Mouse (Mus musculus) gastrocnemius, postnatal 4 days (tissue): Measurements from ENCODE around the gene Ccdc151. TPM values are rescaled to one million over a fixed set of nuclear protein-coding genes. Genes with fewer than 3 reads are reported as not detected.

Source experiments
- DNase-seq, 2 experiments: peaks; one replicate each; pipeline ENCODE4 v3.0.0; 2021 to 2022; ENCODE audit warnings: low spot score in 2 of 2, mixed read lengths in 2 of 2
- long read RNA-seq, 2 experiments: library from polyadenylated mRNA; stranded (forward); transcript quantifications; one replicate each; pipeline ENCODE4 v2.0.0; 2021
- total RNA-seq, 2 experiments: library from RNA; stranded (reverse); gene quantifications; 2 replicates each; pipeline ENCODE4 v1.2.3; 2021

Gene Ccdc151
- under 1 TPM in 1 of 2 experiments, not detected in 1; 0.23 TPM for total RNA-seq
- long read RNA-seq, experiment 1, result 0 reads
- long read RNA-seq, experiment 2, result 0 reads

DNA sequence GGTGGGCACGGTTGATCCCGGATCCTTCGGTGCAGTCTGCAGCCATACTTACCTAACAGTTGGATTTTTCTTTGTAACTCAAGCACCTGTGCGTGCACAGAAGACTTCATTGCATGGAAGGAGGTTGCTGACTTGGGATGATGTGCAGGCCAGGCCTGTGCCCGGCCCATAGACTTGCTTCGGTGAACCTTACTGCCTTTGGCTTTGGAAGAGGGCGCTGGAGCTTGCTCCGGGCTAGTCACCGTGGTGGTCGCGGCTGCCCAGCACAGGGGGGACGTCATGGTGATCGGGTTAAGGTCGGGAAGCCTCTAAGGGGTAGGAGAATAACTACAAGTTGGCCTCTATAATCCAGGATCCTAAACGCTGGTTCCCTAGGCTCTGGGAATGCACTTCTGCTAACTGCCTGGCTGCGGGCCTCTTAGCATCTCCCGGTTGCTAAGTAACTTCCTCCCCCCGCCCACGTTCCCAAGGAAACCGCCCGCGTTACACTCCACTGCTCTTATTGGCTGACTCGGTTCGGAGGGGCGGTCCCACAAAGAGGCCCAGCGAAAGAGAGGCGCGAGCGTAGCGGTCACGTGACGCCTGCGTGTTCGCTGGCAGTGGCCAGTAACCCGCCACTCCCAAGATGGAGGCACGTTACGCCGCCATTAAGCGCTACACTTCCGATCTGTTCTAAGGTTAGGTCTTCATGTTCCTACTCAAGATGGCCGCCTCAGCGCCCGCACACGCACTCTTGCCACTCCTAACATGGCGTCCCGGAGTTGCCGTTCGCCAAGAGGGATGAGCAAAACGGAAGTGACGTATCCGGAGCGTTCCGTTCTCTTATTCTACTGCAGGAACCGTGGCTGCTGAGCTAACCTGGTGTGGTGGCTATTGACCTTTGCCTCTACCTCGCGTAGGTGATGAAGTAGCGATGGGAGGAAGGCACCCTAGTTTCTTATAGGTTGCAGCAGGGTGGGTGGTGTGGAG lies at the start of gene Ccdc151, which contains the start of gene Prkcsh:
TSS of gene Ccdc151 (minus strand) at position 441 of the 969 bp plus-strand sequence.
TSS of gene Prkcsh (plus strand) at position 613 of the 969 bp plus-strand sequence.
- peak; percentile 96 to 98 for DNase-seq

GRCm38 (mm10) chr9:22051958-22052254 lies 49.5 kb upstream of the Ccdc151 start, which contains the start of gene Elavl3:
TSS of gene Elavl3 (minus strand) at chr9:22052023.
- no peak for DNase-seq

DNA sequence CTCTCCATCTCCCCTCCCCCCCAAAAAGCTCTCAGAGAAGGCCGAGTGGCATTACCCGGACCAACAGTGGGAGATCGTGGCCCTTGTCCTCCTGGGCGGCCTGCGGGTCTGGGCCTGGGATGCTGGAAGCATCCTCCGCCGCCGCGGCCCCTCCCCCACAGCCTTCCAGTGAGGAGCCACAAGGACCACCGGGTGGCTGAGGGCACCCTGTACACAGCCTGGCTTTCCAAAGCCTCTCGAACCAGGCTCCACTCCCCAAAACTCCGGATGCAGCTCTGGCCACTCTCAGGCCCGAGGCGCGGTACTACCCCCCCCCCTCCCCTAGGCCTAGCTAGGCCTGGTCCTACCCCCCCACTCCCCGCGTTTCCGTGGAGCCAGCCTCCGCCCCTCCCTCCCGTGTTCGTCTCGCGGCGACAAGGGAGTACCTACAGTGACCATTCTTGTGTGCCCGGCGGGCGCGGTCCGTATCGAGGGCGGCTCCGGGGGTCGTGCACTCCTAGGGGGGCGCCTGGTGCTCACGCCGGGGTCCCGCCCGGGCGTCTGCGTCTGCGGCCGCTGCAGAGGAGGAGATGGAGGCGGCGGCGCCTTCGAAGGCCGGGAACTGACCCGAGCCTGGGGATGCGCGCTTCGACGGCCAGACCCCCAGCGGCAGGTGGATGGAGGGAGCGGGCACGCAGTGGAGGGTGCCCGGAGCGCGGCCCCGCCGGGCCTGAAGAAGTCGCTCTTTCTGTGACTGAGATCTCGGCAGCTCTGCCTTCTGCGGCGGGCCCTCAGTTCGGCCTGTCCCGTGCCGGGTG lies 48.9 kb upstream of the Ccdc151 start:
- DNase-seq, result no peak

GRCm38 (mm10) chr9:22050351-22050889 lies 48.0 kb upstream of the Ccdc151 start:
- DNase-seq, result no peak

- DNase-seq, result no peak
Observed at GRCm38 (mm10) chr9:22049721-22050270, 47.4 kb upstream of the Ccdc151 start.

- no peak for DNase-seq
Observed at GRCm38 (mm10) chr9:22049315-22049714, 46.9 kb upstream of the Ccdc151 start.

GRCm38 (mm10) chr9:22047329-22047728 lies 44.9 kb upstream of the Ccdc151 start:
- no peak for DNase-seq

DNA sequence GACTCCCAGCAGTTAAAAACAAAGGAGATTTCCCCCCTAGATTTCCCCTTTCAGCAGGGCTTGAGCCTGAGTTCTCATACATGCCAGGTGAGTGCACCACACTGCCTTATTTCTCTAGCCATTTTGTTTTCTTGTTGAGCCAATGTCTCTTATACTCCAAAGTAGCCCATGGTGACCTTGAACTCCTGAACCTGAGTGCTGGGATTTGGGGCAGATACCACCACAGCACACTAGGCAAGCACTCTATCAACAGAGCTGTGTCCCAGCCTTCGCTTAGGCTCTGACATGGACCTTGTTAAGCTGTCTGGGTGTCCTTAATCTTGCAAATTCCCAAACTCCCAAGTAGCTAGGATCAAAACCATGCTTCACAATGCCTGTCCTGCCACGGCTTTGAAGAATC lies 39.4 kb upstream of the Ccdc151 start:
- no peak for DNase-seq

DNA sequence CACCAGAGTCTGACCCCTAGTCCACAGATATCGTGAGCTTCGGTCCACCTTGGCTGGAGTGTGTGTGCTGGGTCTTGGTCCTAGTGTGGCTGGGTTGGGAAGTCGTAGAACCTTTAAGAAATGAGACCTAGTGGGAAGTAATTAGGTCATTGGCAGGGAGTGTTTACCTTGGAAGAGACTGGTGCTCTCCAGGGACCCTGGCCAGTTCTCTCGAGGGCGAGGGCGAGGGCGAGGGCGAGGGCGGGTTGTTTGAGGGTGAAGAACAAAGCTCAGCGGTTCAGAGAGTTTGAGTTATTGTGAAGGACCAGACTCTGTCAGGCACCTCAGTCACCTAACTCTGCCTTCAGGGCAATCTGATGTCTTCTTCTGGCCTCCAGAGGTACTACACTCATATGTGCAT lies 35.4 kb upstream of the Ccdc151 start:
- DNase-seq, result no peak

GRCm38 (mm10) chr9:22035300-22036044 lies 33.0 kb upstream of the Ccdc151 start:
- DNase-seq, result no peak

DNA sequence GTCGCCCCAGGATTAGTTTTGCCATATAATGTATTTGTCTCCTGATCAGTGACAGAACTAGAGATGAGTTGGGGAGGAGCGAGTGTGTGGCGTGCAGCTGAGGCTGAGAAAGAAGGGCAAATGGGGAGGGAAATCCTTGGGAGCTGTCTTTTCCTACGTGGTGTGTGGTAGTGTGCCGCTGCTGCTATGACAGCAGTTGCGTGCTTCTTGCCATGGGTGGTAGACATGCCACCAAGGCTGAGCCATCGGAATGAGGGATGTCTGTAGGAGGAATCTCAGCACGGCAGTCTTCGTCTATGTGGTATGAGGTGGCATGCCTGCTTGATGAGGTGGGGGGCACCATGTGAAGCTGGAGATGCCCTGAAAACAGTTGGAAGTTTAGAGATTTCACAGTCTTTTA lies 28.0 kb upstream of the Ccdc151 start:
- DNase-seq, result no peak

DNA sequence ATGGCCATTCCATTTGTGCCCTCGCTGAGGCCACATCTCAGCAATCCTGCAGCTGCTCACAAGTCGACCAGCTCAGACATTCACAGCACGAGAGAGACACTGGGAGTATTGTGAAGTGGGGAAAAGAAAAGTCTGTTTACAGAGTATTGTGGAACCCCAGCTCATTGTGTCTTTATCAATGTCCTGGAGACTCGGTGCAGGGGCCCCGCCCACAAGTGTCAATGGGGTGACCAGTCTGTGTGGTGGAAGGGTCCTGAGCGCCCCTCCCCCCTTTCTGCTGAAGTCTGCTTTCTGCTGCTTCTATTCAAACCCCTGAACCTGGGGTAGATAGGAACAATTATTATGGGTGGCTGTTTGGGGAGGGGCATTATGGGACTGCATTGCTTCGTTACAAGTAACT lies 26.0 kb upstream of the Ccdc151 start:
- DNase-seq, result no peak

DNA sequence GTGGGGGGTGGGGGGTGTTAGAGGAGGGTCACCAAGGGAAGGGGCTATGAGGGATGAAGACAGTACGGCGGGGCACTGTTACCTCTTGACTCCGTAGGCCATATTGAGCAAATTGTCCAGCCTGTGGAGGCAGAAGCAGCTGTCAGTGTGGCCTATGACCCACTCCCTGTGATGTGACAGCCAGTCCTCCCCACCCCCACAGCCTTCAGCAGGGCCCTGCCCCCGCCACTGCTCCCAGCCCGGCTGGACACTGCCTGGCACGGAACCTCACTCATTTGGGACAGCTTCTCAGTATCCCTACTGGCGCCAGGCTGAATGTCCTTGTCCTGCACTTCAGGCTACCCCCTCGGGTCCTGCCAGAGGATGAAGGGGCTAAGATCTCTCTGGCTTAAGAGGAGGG lies 22.2 kb upstream of the Ccdc151 start:
- DNase-seq, result no peak

- DNase-seq, result no peak
Observed at GRCm38 (mm10) chr9:22017208-22017825, 14.9 kb upstream of the Ccdc151 start.

- no peak for DNase-seq
Observed at GRCm38 (mm10) chr9:22016245-22016644, 13.8 kb upstream of the Ccdc151 start.

- no peak for DNase-seq
Observed at GRCm38 (mm10) chr9:22012731-22013130, 10.3 kb upstream of the Ccdc151 start.

- no peak for DNase-seq
Observed at GRCm38 (mm10) chr9:22011055-22011454, 8.6 kb upstream of the Ccdc151 start.

GRCm38 (mm10) chr9:22004546-22004945 lies 2.1 kb upstream of the Ccdc151 start:
- no peak for DNase-seq

DNA sequence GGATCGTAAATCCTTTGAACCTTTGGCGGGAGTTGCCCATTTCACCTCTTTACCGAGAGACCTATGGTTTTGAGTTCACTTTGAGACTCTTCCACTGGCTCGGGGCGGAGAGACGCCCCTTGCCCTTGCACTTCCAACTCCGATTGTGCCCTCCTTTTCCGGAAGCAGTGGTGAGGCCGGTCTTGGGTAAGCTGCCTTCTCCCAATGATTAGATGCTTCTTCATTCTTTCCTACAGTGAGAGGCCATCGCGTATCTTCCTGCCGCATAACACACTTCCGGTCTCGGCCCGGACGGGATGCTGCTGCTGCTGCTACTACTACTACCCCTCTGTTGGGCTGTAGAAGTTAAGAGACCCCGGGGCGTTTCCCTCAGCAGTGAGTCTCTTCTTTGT lies 725 bp upstream of the Ccdc151 start:
- peak; percentile 29 to 49 for DNase-seq

DNA sequence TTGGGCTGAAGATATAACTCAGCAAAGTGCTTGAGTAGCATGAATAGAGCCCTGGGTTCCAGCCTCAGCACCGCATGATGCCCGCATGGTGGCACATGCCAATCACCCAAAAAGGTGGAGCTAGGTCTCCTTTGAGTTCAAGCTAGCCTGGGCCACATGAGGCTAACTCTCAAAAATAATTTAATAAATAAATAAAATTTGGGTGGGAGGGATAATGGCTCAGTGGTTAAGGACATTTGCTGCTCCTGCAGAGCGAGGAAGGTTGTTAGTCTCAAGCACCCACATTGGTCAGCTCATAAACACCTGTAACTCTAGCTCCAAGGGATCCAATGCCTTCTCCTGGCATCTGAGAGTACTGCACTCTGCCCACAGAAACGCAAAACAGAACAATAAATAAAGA lies 801 bp downstream of the Ccdc151 start:
- DNase-seq, result no peak
